Mouse (Mus musculus) intestine, postnatal 0 days (tissue): ENCODE results near the gene Slc28a3. TPM values are rescaled to one million over a fixed set of nuclear protein-coding genes. Genes with fewer than 3 reads are reported as not detected.

Source experiments
- ATAC-seq: fragments of 200-750 bp; cut with Nextera tagmentation; 2 replicates; pipeline ENCODE4 v1.8.0; 2017; ENCODE audit warnings: mild to moderate bottlenecking, moderate TSS enrichment, moderate library complexity
- H3K27ac ChIP-seq: fragments of 300-500 bp; sonication (generic); 2 replicates; pipeline ENCODE4 v1.5.1; 2014; ENCODE audit warnings: mild to moderate bottlenecking, low read depth, low read length, moderate library complexity
- H3K27me3 ChIP-seq: fragments of 300-500 bp; sonication (generic); replicated peaks from 2 replicates; pipeline ENCODE4 v1.6.1; 2014; ENCODE audit warnings: low read length, mixed read lengths; ENCODE audit not compliant: control insufficient read depth, insufficient read depth
- H3K36me3 ChIP-seq: fragments of 300-500 bp; sonication (generic); 2 replicates; pipeline ENCODE4 v1.6.1; 2014; ENCODE audit warnings: mild to moderate bottlenecking, moderate library complexity; ENCODE audit not compliant: control insufficient read depth, insufficient read depth
- H3K4me1 ChIP-seq: fragments of 300-500 bp; sonication (generic); replicated peaks from 2 replicates; pipeline ENCODE4 v1.6.1; 2014; ENCODE audit warnings: antibody characterized with exemption, low read length, mixed read lengths; ENCODE audit not compliant: control insufficient read depth, insufficient read depth
- H3K4me2 ChIP-seq: fragments of 300-500 bp; sonication (generic); replicated peaks from 2 replicates; pipeline ENCODE4 v1.6.1; 2014; ENCODE audit warnings: low read depth, mild to moderate bottlenecking, moderate library complexity
- H3K4me3 ChIP-seq: fragments of 300-500 bp; sonication (generic); 2 replicates; pipeline ENCODE4 v1.5.1; 2014; ENCODE audit warnings: low read depth, low read length
- H3K9ac ChIP-seq: fragments of 300-500 bp; sonication (generic); 2 replicates; pipeline ENCODE4 v1.6.1; 2014; ENCODE audit warnings: mild to moderate bottlenecking, low read depth, low read length
- H3K9me3 ChIP-seq: fragments of 300-500 bp; sonication (generic); 2 replicates; pipeline ENCODE4 v1.6.1; 2016; ENCODE audit warnings: mixed run types; ENCODE audit not compliant: control insufficient read depth
- CTCF ChIP-seq: sonication (generic); IDR thresholded peaks from 2 replicates; pipeline ENCODE4 v1.5.1; 2016; ENCODE audit warnings: low read depth, mild to moderate bottlenecking, control low read depth, antibody characterized with exemption, moderate library complexity
- WGBS: fragments of 180-500 bp; shearing (Covaris S2); extraction: QIAGEN DNeasy Blood & Tissue Kit; methylation state at CpG from one replicate; pipeline ENCODE4 v1.1.7; 2014; 5-methylcytosine and 5-hydroxymethylcytosine counted together
- polyA plus RNA-seq: library from polyadenylated mRNA; unstranded; fragments of >200 nt; fragmentation: Nextera tagmentation; extraction: Ambion mirVana; gene quantifications from 2 replicates; pipeline ENCODE4 v1.2.1, GENCODE M21; 2015

Slc28a3 gene
- polyA plus RNA-seq, 1 experiment from 2014 or later: not detected

GRCm38 (mm10) chr13:58601201-58601855, 9.3 kb downstream of the Slc28a3 start:
- H3K4me1 ChIP-seq: peaks cover 5% of the 10 kb centered on the region; the same call in 1 of the 2 replicates
- 47% methylated on average over 10 of the region's 10 CpGs for WGBS
- no peaks in the 10 kb centered on the region for H3K27me3 ChIP-seq
- no peak overlapping the region for H3K9ac ChIP-seq
- H3K4me3 ChIP-seq: no peak overlapping the region
- H3K27ac ChIP-seq: no peak overlapping the region
- no peaks in the 10 kb centered on the region for H3K36me3 ChIP-seq
- no peak overlapping the region for H3K4me2 ChIP-seq
- H3K9me3 ChIP-seq: no peaks in the 10 kb centered on the region
- no peak for ATAC-seq
- TF ChIP-seq CTCF: no peak

GRCm38 (mm10) chr13:58598578-58598977, 12.1 kb downstream of the Slc28a3 start:
- 0 out of 2 replicates have a peak, but pooled peaks have one; percentile 28 for ATAC-seq
- no peak overlapping the region for H3K27ac ChIP-seq
- whole genome bisulfite sequencing: 20% methylated on average over 4 of the region's 4 CpGs
- H3K36me3 ChIP-seq: no peaks in the 10 kb centered on the region
- H3K4me1 ChIP-seq: peaks cover 5% of the 10 kb centered on the region; the same call in 1 of the 2 replicates
- H3K27me3 ChIP-seq: no peaks in the 10 kb centered on the region
- no peak overlapping the region for H3K4me3 ChIP-seq
- H3K9me3 ChIP-seq: no peaks in the 10 kb centered on the region
- TF ChIP-seq CTCF: no peak
- H3K4me2 ChIP-seq: no peak overlapping the region
- no peak overlapping the region for H3K9ac ChIP-seq

GRCm38 (mm10) chr13:58593129-58593528, 17.5 kb downstream of the Slc28a3 start:
- Histone ChIP-seq H3K27me3 (no peaks in the 10 kb centered on the region), H3K9ac (no peak overlapping the region), H3K27ac (no peak overlapping the region), H3K4me2 (no peak overlapping the region), H3K9me3 (no peaks in the 10 kb centered on the region), H3K4me3 (no peak overlapping the region), H3K36me3 (no peaks in the 10 kb centered on the region), H3K4me1 (no peaks in the 10 kb centered on the region)
- 44% methylated on average over 7 of the region's 7 CpGs for WGBS
- peak; percentile 60 for TF ChIP-seq CTCF
- no peak for ATAC-seq

GRCm38 (mm10) chr13:58591912-58592311, 18.8 kb downstream of the Slc28a3 start:
- H3K27me3 ChIP-seq: no peaks in the 10 kb centered on the region
- 87% methylated on average over 7 of the region's 7 CpGs for WGBS
- no peaks in the 10 kb centered on the region for H3K36me3 ChIP-seq
- TF ChIP-seq CTCF: no peak
- H3K4me3 ChIP-seq: no peak overlapping the region
- H3K4me1 ChIP-seq: no peaks in the 10 kb centered on the region
- no peak for ATAC-seq
- no peak overlapping the region for H3K4me2 ChIP-seq
- no peak overlapping the region for H3K9ac ChIP-seq
- no peak overlapping the region for H3K27ac ChIP-seq
- H3K9me3 ChIP-seq: no peaks in the 10 kb centered on the region

DNA sequence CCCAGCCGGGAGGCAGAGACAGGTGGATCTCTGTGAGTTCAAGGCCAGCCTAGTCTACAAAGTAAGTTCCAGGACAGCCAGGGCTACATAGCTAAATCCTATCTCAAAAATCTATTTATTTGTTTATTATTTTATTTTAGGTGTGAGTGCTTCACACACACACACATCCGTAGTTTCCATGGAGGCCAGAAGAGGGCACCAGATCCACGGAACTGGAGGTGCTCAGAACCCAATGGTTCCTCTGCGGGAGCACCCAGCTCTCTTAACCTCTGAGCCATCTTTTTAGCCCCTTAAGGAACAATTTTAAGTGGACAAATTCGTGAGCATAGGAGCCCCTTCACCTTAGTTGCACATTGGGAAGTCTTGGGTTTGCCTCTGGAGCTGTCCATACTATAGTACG, 20.0 kb downstream of the Slc28a3 start:
- Histone ChIP-seq H3K27ac (no peak overlapping the region), H3K4me1 (no peaks in the 10 kb centered on the region), H3K9ac (no peak overlapping the region), H3K4me3 (no peak overlapping the region), H3K27me3 (no peaks in the 10 kb centered on the region), H3K9me3 (no peaks in the 10 kb centered on the region), H3K4me2 (no peak overlapping the region), H3K36me3 (no peaks in the 10 kb centered on the region)
- no peak for ATAC-seq
- peak; percentile 71 for TF ChIP-seq CTCF
- 45% methylated on average over 6 of the region's 6 CpGs for WGBS

DNA sequence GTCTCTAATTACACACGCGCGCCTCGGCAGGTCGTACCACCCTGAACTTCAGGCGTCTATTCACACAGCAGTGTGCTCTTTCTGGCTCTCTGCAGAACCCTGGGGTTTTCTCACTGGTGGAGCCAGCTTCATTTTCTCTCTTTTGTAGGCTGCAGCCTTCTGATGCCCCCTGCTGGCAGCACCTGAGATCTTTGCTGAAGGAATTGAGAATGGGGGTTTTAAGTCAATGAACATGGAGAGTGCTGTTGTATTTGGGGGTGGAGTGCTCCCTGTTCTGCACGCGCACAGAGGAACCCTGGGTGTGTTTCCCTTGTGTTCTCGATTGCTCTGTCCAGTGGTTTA, 21.2 kb downstream of the Slc28a3 start:
- no peaks in the 10 kb centered on the region for H3K36me3 ChIP-seq
- TF ChIP-seq CTCF: peak; percentile 82
- H3K27ac ChIP-seq: no peak overlapping the region
- H3K4me2 ChIP-seq: peak overlapping the region; percentile 28
- no peaks in the 10 kb centered on the region for H3K27me3 ChIP-seq
- H3K9me3 ChIP-seq: no peaks in the 10 kb centered on the region
- no peak overlapping the region for H3K4me3 ChIP-seq
- no peak overlapping the region for H3K9ac ChIP-seq
- no peak for ATAC-seq
- no peaks in the 10 kb centered on the region for H3K4me1 ChIP-seq
- WGBS: 5% methylated on average over 9 of the region's 9 CpGs
